Mouse (Mus musculus) cerebellum, postnatal 10 days (tissue): ENCODE results near the gene Tbc1d10c.

Experiments
- DNase-seq, 2 experiments: peaks; one replicate each; pipeline ENCODE4 v3.0.0; 2021; ENCODE audit warnings: mixed read lengths in 2 of 2

Tbc1d10c gene

DNA sequence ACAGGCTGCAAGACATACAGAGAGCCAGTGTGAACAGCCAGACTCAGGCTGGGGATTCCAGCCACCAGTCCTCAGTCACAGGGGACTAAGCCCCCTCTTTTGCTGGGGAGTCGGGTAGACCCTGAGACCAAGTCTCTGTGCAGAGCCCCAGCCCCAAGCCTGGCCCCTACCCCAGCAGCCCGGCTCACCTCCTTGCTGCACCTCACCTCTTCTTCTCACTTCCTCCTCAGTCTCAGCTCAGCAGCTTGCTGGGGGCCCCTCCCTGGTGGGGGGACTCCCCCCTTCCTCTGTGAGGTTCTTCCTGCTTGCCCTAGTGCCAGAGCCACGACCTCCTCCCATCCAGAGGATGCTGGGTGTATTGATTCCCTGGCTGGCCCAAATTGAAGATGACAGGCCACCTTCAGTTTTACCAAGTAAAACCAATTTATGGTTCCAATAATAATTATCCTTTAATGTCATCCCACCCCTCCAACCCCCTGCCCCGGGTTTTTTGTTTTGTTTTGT, at the start of gene Tbc1d10c:
Gene Tbc1d10c, minus strand, starts transcription at position 454 of the 504 bp plus-strand sequence.
- no peak for DNase-seq

DNA sequence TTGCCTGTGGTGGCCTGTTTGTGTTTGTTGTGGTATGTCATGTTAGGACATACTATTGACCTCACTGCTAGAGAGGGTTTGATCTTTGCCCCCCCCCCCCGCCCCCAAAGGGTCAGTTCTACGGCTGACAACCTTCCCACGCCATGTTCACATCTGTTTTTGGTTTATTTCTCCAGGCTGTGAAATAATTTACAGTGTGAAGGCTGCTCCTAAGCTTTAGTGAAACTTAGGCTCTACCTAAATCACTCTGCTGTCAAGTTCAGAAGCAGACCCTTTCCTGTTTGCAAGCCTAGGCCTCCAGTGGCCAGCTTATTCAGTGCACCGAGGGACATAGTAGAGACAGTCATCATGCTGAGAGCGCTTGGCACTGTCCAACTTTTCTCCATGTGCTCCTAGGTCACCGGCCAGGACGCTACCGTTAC, 49.2 kb upstream of the Tbc1d10c start:
- no peak for DNase-seq

DNA sequence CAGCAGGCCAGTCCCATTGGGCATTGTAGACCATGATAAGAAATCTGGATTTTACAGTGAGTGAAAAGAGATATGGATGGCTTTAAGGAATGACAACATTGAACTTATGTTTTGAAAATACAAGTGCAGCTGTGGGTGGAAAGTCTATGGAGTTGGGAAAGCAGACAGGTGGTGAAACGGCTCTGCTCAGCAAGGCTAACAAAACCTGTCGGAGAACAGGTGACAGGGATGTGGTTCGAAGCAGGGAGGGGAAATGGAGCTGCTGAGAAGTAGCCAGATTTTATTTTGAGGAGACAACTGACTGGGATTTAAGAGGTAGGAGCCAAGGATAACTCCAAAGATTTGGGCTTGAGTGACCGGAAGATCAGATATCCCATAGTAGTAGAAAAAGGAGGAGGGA, 43.5 kb upstream of the Tbc1d10c start:
- no peak for DNase-seq

DNA sequence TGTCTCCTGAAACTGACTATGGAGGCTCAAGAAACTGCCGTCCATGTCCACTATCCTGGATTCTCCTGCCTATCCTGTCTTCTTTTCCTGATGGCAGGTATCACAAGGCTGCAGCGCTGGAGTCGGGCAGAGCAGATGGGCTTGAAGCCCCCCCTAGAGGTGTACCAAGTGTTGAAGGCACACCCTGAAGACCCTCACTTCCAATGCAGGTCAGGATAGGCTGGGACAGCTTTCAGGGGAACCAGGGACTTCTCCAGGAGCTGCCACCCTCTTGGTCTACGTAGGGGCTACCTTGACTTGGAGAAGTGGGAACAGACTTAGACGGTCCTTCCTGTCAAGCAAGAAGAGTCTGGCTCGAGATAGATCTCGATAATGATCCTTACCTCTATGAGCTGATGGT, 41.6 kb upstream of the Tbc1d10c start:
- DNase-seq = no peak

DNA sequence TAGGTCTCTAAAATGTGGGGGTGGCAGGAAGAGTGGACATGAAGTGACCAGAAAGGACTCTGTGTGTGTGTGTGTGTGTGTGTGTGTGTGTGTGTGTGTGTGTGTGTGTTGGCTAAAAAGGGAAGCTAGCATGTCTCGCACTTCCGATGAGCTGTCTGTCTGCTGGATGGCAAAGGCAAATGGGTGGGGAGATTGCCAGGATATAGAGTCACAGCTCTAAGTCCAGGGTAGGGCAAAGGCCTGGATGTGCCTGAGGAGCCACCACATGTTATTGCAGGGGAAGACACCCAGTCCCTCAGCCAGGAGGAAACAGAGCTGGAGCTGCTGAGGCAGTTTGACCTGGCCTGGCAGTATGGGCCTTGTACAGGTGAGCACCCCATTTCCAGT, 41.1 kb upstream of the Tbc1d10c start:
- no peak for DNase-seq

DNA sequence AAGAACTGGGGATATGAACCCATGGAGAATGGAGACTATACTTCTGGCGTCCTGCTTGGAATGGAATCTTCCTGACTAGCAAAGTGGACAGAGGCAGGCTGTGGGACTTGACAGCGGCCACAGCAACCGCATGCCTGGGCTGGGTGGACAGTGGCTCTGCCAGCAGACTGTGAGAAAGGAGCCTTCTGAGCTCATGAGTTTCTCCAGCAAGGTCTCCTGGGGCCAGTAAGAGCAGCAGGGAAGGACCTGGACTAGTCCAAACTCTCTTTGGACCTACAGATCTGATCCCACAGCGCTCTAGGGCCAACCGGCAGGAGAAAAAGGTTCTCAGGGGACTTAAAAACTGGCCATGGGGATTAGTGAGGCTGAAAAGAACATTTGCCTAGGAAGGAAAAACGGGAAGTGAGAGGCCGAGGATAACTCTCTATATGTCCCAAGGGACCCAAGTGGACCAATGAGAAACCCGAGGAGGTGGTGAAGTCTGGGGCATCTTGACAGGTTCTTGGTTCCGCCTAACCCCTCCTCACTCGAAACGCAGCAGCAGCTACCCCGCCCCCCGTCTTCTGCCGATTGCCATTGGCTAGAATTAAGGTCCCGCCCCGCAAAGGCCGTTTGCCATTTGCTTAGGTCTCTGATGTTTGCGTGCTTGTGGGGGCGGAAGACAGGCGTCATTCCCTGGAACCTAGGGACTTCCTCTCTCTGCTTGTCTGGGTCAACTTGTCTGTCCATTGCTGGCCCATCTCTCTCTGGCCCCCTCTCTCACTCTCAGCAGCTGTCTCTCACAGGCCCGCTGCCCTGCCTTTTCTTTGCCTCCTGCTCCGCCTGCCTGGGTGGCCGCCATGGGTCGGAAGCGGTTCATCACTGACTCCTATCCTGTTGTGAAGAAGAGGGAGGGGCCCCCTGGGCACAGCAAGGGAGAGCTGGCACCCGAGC, 40.4 kb upstream of the Tbc1d10c start, which contains the start of gene Pold4:
Gene Pold4, plus strand, starts transcription at position 647 of the 933 bp plus-strand sequence.
- DNase-seq = peak; percentile 99

DNA sequence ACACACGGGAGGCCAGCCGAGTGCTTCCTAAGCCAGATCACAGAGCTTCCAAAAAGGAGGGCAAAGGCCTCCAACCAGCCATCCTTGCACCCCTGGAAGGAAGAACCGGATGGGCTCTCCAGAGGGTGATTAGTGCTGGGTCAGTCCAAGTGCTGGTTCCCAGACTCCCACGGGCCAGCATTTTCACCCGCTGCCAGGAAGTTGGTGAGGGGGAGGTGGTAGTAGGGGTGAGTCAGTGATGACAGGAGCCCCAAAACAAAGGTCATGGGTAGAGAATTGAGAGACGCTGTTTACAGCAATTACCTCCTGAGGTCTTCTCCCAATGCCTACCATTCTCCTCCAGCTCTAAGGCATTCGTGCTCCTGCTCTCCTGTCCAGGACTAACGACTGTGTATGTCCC, 39.3 kb upstream of the Tbc1d10c start:
- no peak for DNase-seq

DNA sequence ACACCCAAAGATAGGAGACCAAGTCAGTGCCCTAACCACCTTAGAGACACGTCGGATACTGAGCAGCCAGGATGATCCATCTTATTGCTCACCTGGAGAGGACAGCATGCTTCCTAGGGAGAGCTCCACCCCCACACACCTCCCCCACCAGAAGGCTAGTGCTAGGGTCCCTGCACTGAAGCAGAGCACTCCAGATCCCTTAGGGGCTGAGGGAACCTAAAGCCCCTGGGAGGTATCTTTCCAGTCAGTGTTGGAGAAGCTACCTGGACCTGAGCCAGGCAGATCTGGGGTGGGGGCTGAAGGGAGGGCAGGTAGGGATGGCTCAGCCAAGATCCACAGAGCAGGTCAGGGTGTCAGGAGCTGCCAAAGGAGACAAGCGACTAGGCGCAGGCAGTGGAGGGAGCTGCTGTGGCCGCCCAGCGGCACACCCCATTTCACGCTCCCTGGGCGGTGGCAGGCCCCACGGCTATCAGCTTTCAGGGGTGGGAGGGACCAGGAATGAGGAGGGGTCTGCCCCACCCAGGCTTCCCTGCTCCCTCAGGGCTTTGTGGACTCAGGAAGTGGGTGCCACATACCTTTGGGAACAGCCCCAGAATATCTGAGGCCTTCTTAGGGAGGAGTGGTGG, 38.5 kb upstream of the Tbc1d10c start:
- peak in 1 of 2 experiments; percentile 19 for DNase-seq

DNA sequence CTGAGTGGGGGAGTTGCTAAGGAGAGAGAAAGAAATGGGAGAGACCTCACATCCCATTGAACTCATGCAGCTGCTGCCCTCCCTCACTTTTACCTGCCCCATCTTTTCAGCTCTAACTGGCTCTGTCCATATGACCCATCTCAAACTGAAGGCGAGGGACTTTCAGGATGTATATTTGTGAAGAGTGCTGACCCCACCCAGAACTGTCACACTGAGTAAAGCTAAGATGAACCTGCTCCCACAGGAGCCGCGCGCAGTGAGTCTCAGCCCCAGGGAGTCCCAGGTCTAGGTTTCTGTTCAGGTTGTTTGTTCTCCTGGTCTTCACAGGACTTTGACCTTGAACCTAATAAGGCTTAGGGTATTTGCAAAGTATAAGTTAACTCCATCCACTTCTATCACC, 37.8 kb upstream of the Tbc1d10c start:
- no peak for DNase-seq

DNA sequence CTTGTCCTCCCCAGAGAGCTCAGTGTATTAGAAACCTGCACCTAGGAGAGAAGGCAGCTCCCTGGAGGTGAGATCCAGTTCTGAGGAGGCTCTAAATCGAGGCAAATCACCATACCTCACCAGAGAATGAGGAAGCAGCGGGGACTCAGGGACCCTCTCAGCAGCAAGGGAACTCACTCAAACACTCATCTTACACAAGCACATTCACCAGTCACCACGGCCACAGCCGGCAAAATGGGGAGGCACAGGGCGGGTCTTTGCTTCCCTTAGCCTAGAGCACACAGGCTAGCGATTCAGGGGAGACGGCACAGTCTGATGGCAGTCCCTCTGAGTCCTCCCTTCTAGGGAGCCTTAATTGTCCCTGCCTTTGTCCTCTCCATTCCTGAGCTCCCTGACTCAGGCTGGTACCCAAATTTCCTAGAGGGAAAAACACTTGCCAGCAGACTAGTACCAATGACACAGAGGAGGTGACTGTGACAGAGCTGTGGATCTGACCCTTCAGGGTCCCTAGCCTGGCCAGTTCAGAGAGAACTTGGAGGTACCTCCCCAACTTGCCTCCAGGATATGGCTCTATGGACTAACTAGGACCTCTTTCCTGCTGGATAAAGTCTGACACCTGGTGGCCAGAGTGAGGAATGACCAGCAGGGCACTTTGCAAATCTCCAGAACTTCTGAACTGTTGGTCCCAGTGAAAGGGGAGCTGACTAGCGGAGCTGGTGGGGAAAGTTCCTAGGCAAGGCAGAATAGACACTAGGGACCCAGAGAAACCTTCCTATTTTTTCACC, 37.0 kb upstream of the Tbc1d10c start:
- DNase-seq = peak; percentile 82 to 86

DNA sequence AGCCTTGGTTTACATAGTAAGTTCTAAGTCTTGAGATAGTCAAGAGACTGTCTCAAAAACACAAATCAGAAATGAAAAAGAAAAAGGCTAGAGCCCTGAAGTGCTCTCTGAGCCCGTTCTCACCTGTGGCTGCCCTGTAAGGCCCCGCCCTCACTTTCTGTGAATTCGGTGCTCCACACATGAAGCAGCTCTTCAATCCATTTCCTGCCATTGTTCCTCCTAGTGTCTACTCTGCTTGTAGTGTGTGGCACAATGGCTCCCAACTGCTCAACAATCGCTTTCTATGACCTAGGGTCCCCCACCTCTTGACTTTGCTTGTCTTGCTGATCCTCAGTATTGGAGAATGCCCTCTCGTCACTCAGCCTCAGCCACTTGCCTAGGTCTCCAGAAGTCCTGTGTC, 36.4 kb upstream of the Tbc1d10c start:
- DNase-seq = no peak

DNA sequence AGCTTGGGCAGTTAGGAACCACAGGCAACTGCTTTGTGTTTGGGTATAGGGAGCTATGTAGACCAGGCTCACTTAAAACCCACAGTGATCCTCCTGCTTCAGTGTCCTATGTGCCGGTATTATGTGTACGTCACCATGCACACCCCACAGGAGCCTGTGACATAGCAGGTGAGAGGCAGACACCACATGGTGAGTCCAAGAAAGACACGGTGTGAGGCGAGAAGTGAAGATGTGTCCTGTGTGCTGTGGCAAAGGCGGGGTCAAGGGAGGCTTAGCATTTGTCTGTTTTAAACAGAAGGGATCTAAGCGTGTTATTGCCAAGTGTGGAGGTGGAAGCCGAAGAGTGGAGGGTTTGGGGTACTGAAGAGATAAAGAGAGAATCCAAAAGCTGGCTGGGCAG, 35.7 kb upstream of the Tbc1d10c start:
- no peak for DNase-seq

DNA sequence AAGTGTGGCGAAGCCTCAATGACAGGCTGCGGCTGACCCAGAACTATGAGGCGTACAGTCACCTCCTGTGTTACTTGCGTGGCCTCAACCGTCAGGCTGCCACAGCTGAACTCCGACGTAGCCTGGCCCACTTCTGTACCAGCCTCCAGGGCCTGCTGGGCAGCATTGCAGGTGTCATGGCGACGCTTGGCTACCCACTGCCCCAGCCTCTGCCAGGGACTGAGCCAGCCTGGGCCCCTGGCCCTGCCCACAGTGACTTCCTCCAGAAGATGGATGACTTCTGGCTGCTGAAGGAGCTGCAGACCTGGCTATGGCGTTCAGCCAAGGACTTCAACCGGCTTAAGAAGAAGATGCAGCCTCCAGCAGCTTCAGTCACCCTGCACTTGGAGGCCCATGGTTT, 31.1 kb upstream of the Tbc1d10c start:
- DNase-seq = peak; percentile 43 to 56

DNA sequence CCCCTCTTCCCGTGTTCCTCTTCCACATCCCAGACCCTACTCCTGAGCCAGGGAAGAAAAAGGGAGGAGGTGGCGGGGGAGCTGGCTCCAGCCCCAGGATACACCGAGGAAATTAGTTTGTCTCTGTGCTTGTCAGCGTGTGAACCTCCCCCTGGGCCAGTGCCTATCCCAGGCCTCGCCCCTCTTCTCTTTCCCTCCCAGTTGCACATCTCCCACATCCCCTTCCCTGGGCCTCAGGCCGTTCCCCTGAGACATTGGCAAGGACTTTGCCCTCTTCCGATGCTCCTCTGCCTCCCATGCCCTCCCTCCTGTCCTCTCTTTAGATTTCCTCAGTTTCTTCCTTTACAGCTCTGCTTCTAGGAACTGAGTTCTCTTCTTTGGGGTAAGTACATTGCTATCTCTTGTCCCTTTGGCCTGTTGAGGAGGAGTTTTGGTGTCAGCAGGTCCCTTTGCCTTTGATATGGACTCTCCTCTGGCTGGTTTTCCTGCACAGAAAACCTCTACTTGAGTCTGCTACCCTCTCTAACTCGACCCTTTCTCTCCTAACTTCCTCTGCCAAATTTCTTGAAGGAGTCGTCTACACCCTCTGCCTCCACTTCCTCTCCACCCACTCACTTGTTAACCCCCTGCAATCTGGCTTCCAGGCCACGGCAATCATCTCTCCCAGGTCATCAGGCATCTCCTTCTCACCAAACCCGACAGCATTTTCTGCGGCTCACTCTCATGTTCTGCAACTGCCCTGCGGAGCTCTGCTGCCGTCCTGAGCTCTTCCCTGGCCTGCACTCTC, 30.1 kb upstream of the Tbc1d10c start:
- DNase-seq = peak in 1 of 2 experiments; percentile 56

DNA sequence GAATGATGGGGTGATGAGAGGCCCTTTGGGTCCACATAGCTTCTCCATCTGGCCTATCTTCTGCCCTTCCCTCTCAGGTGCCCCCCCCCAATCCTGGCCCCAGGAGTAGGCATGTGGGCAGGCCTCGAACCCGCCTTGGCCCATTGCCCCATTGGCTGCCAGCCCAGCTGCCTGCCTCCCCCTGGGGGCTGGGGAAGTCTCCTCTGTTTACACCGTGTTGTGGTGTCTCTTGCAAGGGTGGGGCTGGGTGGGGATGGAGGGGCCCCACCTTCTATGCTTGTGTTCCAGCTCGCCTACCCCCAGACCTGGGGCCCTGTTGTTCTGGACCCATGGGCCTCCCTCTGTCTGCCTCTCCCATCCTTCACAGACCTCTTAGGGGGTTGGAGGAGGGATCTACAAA, 29.3 kb upstream of the Tbc1d10c start:
- peak; percentile 80 to 81 for DNase-seq

DNA sequence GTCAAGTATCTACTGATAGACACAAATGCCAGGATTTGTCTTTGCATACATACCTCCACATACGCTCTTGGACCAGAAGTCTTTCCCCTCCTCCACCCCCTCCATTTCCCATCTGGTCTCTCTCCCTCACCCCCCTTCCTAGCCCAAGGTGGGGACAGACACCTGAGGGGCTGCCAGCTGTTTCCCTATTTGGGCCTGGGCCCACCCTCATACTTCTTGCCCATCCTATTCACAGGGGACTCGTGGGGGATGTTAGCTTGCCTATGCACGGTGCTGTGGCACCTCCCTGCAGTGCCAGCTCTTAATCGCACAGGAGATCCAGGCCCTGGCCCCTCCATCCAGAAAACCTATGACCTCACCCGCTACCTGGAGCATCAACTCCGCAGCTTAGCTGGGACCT, 28.9 kb upstream of the Tbc1d10c start:
- peak; percentile 60 to 65 for DNase-seq

DNA sequence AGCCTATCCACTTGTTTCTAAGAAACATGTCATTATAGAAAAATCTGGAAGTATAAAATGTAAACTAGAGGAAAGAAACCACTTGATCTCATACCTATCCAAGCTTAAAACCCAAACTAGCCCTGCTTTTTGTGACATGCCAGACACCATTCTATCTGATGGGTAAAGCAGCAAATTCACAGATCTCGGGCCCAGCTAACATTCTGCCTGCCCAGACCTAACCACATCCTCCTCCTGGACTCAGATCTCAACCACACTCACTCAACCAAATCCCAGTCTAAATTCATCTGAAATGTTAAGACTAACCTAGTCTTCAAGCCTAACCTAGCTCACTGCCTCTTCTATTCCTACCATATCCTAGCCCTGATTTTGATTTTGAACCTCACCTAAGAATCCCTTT, 27.7 kb upstream of the Tbc1d10c start:
- no peak for DNase-seq

DNA sequence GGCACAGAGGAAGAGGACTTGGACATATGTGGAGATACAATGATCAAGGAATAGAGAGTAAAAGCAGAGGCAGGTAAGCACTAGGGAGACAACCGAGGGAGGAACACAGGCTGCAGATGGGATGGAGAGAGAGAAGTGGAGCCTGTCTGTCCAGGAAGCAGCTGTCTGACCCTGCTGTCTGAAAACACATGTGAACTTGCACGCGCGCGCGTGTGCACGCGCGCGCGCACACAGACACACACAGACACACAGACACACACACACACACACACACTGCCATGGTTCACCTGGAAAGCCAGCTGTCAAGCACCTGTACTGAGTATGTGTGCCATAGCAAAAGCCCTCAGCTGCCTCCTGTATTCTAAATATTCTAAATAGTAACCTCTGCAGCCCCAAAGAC, 27.2 kb upstream of the Tbc1d10c start:
- no peak for DNase-seq

DNA sequence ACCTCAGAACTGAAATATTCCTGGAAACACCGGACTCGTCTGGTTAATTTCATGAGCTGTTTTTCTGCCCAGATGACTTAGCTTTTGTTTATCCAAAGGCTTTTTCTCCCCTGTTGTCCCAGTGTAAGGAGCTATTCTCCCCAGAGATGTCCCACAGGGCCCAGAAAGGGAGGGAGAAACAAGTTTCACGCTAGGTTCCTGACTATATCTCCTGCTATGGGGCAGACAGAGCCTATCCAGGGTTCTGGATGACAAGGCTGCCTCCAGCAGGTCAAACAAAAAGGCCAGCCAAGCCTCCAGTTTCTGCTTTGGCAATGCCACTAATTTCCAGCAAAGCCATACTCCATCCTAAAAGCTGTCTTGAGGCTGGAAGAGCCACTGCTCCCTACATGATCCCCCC, 26.8 kb upstream of the Tbc1d10c start:
- no peak for DNase-seq

DNA sequence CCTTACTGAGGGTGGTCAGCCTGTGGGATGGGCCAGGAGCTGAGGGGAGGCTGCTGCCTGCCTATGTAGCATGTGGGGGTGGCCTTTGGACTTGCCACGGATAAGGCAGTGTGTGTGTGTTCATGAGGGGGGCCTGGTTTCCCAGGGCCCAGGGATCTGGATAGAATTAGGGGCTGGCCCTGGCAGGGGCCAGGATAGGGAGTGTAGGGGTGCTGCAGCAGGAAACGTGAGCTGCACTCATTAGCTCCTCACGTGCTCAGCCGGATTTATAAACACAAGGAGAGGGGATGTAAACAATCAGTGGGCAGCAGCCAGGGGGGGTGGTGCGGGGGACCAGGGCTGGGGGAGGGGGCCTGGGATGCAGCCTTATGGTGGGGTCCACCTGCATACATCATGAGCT, 26.1 kb upstream of the Tbc1d10c start:
- no peak for DNase-seq

DNA sequence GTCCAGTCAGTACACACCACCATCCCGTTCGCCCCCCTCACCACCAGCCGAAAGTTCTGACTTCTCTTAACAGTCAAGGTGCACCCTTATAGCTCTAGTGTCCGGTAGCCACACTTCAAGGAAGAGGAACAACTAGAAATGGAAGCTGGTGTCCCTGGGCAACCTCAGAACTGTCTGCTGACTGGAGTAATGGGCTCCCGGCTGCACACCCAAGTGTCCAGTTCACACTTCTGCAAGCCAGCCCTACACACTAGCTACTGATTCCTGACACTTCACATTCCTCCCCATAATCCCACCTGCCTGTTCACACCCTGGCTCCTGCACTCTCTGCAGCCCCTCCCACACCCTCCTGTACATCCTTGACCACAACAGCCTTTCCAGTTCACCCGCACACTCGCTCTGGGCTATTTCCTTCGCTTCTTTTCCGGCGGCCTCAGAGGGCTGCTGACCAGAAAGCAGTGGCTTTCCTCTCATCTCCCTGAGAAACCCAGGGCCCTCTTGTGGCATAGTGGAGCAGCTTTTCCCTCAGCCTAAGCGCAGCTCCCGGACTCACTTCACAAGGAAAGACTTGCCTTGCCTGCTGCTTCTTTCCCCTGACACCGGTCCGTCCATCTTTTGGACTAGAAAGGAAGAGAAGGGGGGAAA, 25.1 kb upstream of the Tbc1d10c start:
- peak; percentile 69 to 74 for DNase-seq

DNA sequence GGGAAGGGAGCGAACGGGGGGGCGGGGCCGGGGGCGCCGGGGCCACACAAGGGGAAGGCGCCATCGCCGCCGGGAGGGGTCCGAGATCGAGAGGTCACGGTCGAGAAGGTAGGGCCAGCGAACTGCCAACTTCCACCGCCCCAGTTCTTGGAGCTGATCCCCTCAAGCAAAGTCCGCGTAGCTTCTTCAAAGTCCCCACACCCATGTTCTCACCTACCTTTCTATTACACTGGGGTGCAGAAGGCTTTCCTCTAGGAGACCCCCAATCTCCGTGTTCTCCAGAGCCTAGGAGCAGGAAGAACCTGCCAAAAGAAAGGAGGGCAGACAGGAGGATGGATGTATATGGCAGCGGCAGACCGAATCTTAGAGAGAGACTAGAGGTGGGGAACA, 24.4 kb upstream of the Tbc1d10c start:
- no peak for DNase-seq
